Mouse (Mus musculus) intestine, embryonic 16.5 days (tissue): ENCODE measurements around the gene Dstyk. TPM values are rescaled to one million over a fixed set of nuclear protein-coding genes. Genes with fewer than 3 reads are reported as not detected.
"Not testable (repeated sequence)": the region's sequence is repeated elsewhere in the genome, so short reads cannot be mapped to it uniquely, and the experiment has no call there.

Experiments used
- ATAC-seq: fragments of 200-750 bp; cut with Nextera tagmentation; 2 replicates; pipeline ENCODE4 v1.8.0; 2017; ENCODE audit warnings: moderate TSS enrichment, moderate library complexity
- H3K27ac ChIP-seq: fragments of 300-500 bp; sonication (generic); 2 replicates; pipeline ENCODE4 v1.5.1; 2014; ENCODE audit warnings: mild to moderate bottlenecking, low read length
- H3K27me3 ChIP-seq: fragments of 300-500 bp; sonication (generic); replicated peaks from 2 replicates; pipeline ENCODE4 v1.6.1; 2014; ENCODE audit warnings: low read length, control low read depth, mixed read lengths; ENCODE audit not compliant: control insufficient read depth, insufficient read depth
- H3K36me3 ChIP-seq: fragments of 300-500 bp; sonication (generic); 2 replicates; pipeline ENCODE4 v1.6.1; 2014; ENCODE audit warnings: low read length, control low read depth; ENCODE audit not compliant: control insufficient read depth, insufficient read depth
- H3K4me1 ChIP-seq: fragments of 300-500 bp; sonication (generic); 2 replicates; pipeline ENCODE4 v1.6.1; 2014; ENCODE audit warnings: low read length, control low read depth, mixed read lengths; ENCODE audit not compliant: control insufficient read depth, insufficient read depth
- H3K4me2 ChIP-seq: fragments of 300-500 bp; sonication (generic); 2 replicates; pipeline ENCODE4 v1.6.1; 2014; ENCODE audit warnings: low read depth, low read length, control low read depth
- H3K4me3 ChIP-seq: fragments of 300-500 bp; sonication (generic); 2 replicates; pipeline ENCODE4 v1.5.1; 2014; ENCODE audit warnings: mild to moderate bottlenecking, low read length
- H3K9ac ChIP-seq: fragments of 300-500 bp; sonication (generic); 2 replicates; pipeline ENCODE4 v1.6.1; 2014; ENCODE audit warnings: low read depth, low read length
- H3K9me3 ChIP-seq: fragments of 300-500 bp; sonication (generic); 2 replicates; pipeline ENCODE4 v1.6.1; 2016; ENCODE audit warnings: low read length, control low read depth; ENCODE audit not compliant: control insufficient read depth
- WGBS: fragments of 180-500 bp; shearing (Covaris S2); extraction: QIAGEN DNeasy Blood & Tissue Kit; methylation state at CpG from one replicate; pipeline ENCODE4 v1.1.7; 2014; 5-methylcytosine and 5-hydroxymethylcytosine counted together
- polyA plus RNA-seq: library from polyadenylated mRNA; unstranded; fragments of >200 nt; fragmentation: Nextera tagmentation; extraction: Ambion mirVana; gene quantifications from 2 replicates; pipeline ENCODE4 v1.2.1, GENCODE M21; 2015

Dstyk gene
- polyA plus RNA-seq, 1 experiment from 2014 or later, result 6.3 TPM

GRCm38 (mm10) chr1:132468926-132469325 lies 51.6 kb downstream of the Dstyk start:
- H3K4me2 ChIP-seq, result no peak overlapping the region
- no peaks in the 10 kb centered on the region for H3K27me3 ChIP-seq
- 0 out of 2 replicates have a peak overlapping the region, but pooled peaks have one; percentile 23 for H3K27ac ChIP-seq
- H3K9ac ChIP-seq, result no peak overlapping the region
- no peaks in the 10 kb centered on the region for H3K9me3 ChIP-seq
- no peak for ATAC-seq
- H3K4me1 ChIP-seq, result no peaks in the 10 kb centered on the region
- no peaks in the 10 kb centered on the region for H3K36me3 ChIP-seq
- H3K4me3 ChIP-seq, result no peak overlapping the region

DNA sequence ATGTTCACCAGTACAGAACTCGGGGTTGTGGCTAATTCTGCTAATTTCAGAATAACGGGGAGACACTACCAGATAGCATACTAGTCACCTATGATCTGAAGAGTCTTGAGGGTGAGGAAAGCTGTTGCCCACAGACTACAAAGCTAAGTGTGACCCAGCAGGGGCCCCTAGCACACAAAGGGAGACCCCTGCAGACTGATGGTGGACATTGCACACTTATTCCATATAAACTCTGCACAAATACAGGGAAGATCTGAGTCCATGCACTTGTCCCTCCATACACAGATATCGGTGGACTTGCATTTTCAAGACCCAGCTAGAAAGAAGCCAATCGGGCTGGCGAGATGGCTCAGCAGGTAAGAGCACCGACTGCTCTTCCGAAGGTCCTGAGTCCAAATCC lies 52.2 kb downstream of the Dstyk start:
- no peak overlapping the region for H3K9ac ChIP-seq
- 92% methylated on average over 7 of the region's 7 CpGs for WGBS
- H3K4me2 ChIP-seq, result no peak overlapping the region
- H3K4me1 ChIP-seq, result no peaks in the 10 kb centered on the region
- no peak for ATAC-seq
- no peaks in the 10 kb centered on the region for H3K36me3 ChIP-seq
- no peaks in the 10 kb centered on the region for H3K9me3 ChIP-seq
- H3K4me3 ChIP-seq, result no peak overlapping the region
- no peaks in the 10 kb centered on the region for H3K27me3 ChIP-seq
- no peak overlapping the region for H3K27ac ChIP-seq

DNA sequence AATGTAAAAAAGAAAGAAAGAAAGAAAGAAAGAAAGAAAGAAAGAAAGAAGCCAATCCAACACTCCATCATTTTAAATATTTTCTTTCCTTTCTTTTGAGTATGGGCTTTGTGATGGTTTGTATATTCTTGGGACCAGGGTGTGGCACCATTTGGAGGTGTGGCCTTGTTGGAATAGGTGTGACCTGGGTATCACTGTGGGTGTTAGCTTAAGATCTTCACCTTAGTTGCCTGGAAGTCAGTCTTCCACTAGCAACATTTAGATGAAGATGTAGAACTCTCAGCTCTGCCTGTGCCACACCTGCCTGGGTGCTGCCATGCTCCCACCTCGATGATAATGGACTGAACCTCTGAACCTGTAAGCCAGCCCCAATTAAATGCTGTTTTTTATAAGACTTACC lies 52.7 kb downstream of the Dstyk start:
- not testable (repeated sequence) for H3K9me3 ChIP-seq, H3K27me3 ChIP-seq, H3K4me1 ChIP-seq, ATAC-seq, H3K4me2 ChIP-seq, H3K36me3 ChIP-seq, H3K4me3 ChIP-seq, H3K27ac ChIP-seq, H3K9ac ChIP-seq
- whole genome bisulfite sequencing, result 94% methylated on average over 1 of the region's 1 CpGs

DNA sequence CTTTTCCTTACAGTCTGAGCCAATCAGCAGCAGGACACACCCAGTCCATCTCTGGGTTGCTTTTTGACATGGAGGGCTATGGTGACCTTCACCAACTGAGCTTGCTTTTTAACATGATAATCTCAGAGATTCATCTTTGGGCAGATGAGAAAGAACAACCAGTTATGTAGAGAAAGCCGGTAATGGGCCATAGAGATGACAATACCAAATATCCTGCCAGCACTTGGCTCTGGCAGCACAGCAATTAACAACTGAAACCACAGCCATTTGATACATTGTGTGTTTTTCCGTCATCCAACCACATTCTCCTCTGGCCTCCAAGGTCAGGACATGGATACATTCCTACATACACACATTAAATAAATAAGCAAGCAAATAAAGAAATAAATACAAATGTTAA lies 53.7 kb downstream of the Dstyk start:
- Histone ChIP-seq H3K4me1 (no peaks in the 10 kb centered on the region), H3K9ac (no peak overlapping the region), H3K9me3 (no peaks in the 10 kb centered on the region), H3K4me2 (no peak overlapping the region), H3K27me3 (no peaks in the 10 kb centered on the region), H3K36me3 (no peaks in the 10 kb centered on the region), H3K27ac (no peak overlapping the region), H3K4me3 (no peak overlapping the region)
- no peak for ATAC-seq
- 94% methylated on average over 2 of the region's 2 CpGs for WGBS

DNA sequence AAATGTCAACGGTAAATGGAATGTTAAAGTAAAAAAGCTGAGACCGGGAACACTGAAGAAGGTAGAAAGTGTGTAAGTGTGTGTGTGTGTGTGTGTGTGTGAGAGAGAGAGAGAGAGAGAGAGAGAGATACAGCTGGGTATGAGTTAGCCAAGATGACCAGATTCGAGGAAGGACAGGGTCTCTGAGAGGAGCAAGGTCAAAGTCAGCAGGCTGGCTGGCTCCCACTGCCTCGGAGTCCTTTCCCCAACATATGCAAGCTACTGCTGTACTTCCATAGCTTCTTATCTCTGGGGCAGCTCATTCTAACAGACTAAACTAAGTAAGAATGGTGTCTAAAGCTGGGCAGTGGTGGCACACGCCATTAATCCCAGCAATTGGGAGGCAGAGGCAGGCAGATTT lies 54.1 kb downstream of the Dstyk start:
- Histone ChIP-seq H3K4me3 (no peak overlapping the region), H3K27me3 (no peaks in the 10 kb centered on the region), H3K9me3 (no peaks in the 10 kb centered on the region), H3K36me3 (no peaks in the 10 kb centered on the region), H3K4me2 (no peak overlapping the region), H3K9ac (no peak overlapping the region), H3K4me1 (no peaks in the 10 kb centered on the region), H3K27ac (no peak overlapping the region)
- ATAC-seq, result no peak
- WGBS, result 86% methylated on average over 5 of the region's 5 CpGs

GRCm38 (mm10) chr1:132472537-132472936 lies 55.2 kb downstream of the Dstyk start:
- Histone ChIP-seq H3K27me3 (no peaks in the 10 kb centered on the region), H3K27ac (no peak overlapping the region), H3K9me3 (no peaks in the 10 kb centered on the region), H3K36me3 (no peaks in the 10 kb centered on the region), H3K9ac (no peak overlapping the region), H3K4me3 (no peak overlapping the region), H3K4me1 (no peaks in the 10 kb centered on the region), H3K4me2 (no peak overlapping the region)
- 49% methylated on average over 5 of the region's 5 CpGs for WGBS
- ATAC-seq, result no peak

GRCm38 (mm10) chr1:132474496-132474895 lies 57.1 kb downstream of the Dstyk start:
- Histone ChIP-seq H3K27ac (no peak overlapping the region), H3K36me3 (no peaks in the 10 kb centered on the region), H3K4me1 (peaks cover 9% of the 10 kb centered on the region; the same call in 1 of the 2 replicates), H3K4me3 (no peak overlapping the region), H3K9me3 (no peaks in the 10 kb centered on the region), H3K4me2 (no peak overlapping the region), H3K27me3 (no peaks in the 10 kb centered on the region), H3K9ac (no peak overlapping the region)
- 68% methylated on average over 1 of the region's 1 CpGs for WGBS
- no peak for ATAC-seq

DNA sequence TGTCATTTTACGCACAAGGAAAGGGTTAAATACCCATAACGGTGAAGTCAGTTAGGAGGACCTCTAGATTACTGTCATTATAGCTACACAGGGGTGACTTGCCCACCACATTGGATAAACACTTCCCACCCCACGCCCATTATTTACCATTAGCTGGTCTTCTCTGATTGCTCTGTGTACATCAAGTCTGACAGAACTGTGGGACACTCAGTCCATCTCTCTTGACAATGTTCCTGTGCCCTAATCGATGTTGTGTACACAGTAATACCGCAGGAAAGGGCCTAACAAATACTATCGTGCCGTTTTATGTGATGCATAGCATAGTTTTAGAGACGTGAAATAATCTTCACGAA lies 59.2 kb downstream of the Dstyk start:
- H3K9ac ChIP-seq, result peak overlapping the region; percentile 92
- peak overlapping the region; percentile 83 for H3K4me2 ChIP-seq
- H3K4me3 ChIP-seq, result peak overlapping the region; percentile 81
- H3K36me3 ChIP-seq, result no peaks in the 10 kb centered on the region
- 4% methylated on average over 9 of the region's 9 CpGs for WGBS
- peaks cover 9% of the 10 kb centered on the region; the same call in 1 of the 2 replicates for H3K4me1 ChIP-seq
- peak; percentile 54 for ATAC-seq
- no peaks in the 10 kb centered on the region for H3K9me3 ChIP-seq
- no peaks in the 10 kb centered on the region for H3K27me3 ChIP-seq
- H3K27ac ChIP-seq, result peak overlapping the region; percentile 33

GRCm38 (mm10) chr1:132476928-132477691 lies 59.8 kb downstream of the Dstyk start, which contains the start of gene Rbbp5:
Gene Rbbp5, plus strand, starts transcription at chr1:132477365.
- no peaks in the 10 kb centered on the region for H3K27me3 ChIP-seq
- H3K9me3 ChIP-seq, result no peaks in the 10 kb centered on the region
- WGBS, result under 1% methylated on average over 43 of the region's 43 CpGs
- peak within 1 kb of the TSS; percentile 65 for H3K27ac ChIP-seq
- peak within 1 kb of the TSS; percentile 83 for H3K4me2 ChIP-seq
- no peaks in the 10 kb centered on the region for H3K36me3 ChIP-seq
- peaks cover 9% of the 10 kb centered on the region; the same call in 1 of the 2 replicates for H3K4me1 ChIP-seq
- H3K9ac ChIP-seq, result peak within 1 kb of the TSS; percentile 92
- ATAC-seq, result peak; percentile 91
- peak within 1 kb of the TSS; percentile 81 for H3K4me3 ChIP-seq

- no peak for ATAC-seq
- no peaks in the 10 kb centered on the region for H3K27me3 ChIP-seq
- H3K4me1 ChIP-seq, result peaks cover 9% of the 10 kb centered on the region; the same call in 1 of the 2 replicates
- no peaks in the 10 kb centered on the region for H3K36me3 ChIP-seq
- no peak overlapping the region for H3K27ac ChIP-seq
- H3K4me3 ChIP-seq, result no peak overlapping the region
- H3K9me3 ChIP-seq, result no peaks in the 10 kb centered on the region
- WGBS, result 80% methylated on average over 1 of the region's 1 CpGs
- H3K9ac ChIP-seq, result no peak overlapping the region
- H3K4me2 ChIP-seq, result no peak overlapping the region
Measured at GRCm38 (mm10) chr1:132479438-132479837, 62.1 kb downstream of the Dstyk start.
